Mouse (Mus musculus): ENCODE measurements around the gene Smok3a. TPM values are rescaled to one million over a fixed set of nuclear protein-coding genes. Genes with fewer than 3 reads are reported as not detected.
"Not testable (repeated sequence)": the region's sequence is repeated elsewhere in the genome, so short reads cannot be mapped to it uniquely, and the experiment has no call there.

Gene Smok3a
- not detected in 2 replicates for polyA plus RNA-seq (2012; ENCODE audit: insufficient read depth, insufficient read length, low replicate concordance, missing spikeins)

- not testable (repeated sequence) for H3K4me1 ChIP-seq (ENCODE audit: control insufficient read depth, insufficient read depth, low read length); H3K4me3 ChIP-seq (ENCODE audit: insufficient read depth, low read depth, low read length); H3K27ac ChIP-seq (ENCODE audit: insufficient read depth, low read depth, low read length)
- 92% methylated on average over 4 of the region's 7 CpGs for WGBS
These were observed at the start of gene Smok3a, which contains the start of gene Smok3b for GRCm38 (mm10) chr5:138020961-138021479. TSS of gene Smok3a (plus strand) at chr5:138021261. TSS of gene Smok3b (plus strand) at chr5:138021429.

- no peak for TF ChIP-seq CTCF (IDR thresholded peaks at IDR 0.05; ENCODE audit: insufficient read depth, low read depth, low read length)
- TF ChIP-seq POLR2A (IDR thresholded peaks at IDR 0.05; ENCODE audit: insufficient read depth, low read depth, low read length), result no peak
- Histone ChIP-seq H3K4me3 (ENCODE audit: insufficient read depth, low read depth, low read length) (no peak overlapping the region), H3K27ac (ENCODE audit: insufficient read depth, low read depth, low read length) (no peak overlapping the region), H3K4me1 (ENCODE audit: control insufficient read depth, insufficient read depth, low read length) (no peaks in the 10 kb centered on the region)
- 81% methylated on average over 2 of the region's 2 CpGs for WGBS
These were observed 47.9 kb upstream of the Smok3a start for GRCm38 (mm10) chr5:137973161-137973560.

GRCm38 (mm10) chr5:137973738-137974137 lies 47.3 kb upstream of the Smok3a start:
- H3K27ac ChIP-seq (ENCODE audit: insufficient read depth, low read depth, low read length), result no peak overlapping the region
- WGBS, result 52% methylated on average over 3 of the region's 3 CpGs
- H3K4me3 ChIP-seq (ENCODE audit: insufficient read depth, low read depth, low read length), result no peak overlapping the region
- no peak for TF ChIP-seq POLR2A (IDR thresholded peaks at IDR 0.05; ENCODE audit: insufficient read depth, low read depth, low read length)
- no peak for TF ChIP-seq CTCF (IDR thresholded peaks at IDR 0.05; ENCODE audit: insufficient read depth, low read depth, low read length)
- no peaks in the 10 kb centered on the region for H3K4me1 ChIP-seq (ENCODE audit: control insufficient read depth, insufficient read depth, low read length)

GRCm38 (mm10) chr5:137974724-137975123 lies 46.3 kb upstream of the Smok3a start:
- no peak overlapping the region for H3K4me3 ChIP-seq (ENCODE audit: insufficient read depth, low read depth, low read length)
- no peaks in the 10 kb centered on the region for H3K4me1 ChIP-seq (ENCODE audit: control insufficient read depth, insufficient read depth, low read length)
- no peak for TF ChIP-seq CTCF (IDR thresholded peaks at IDR 0.05; ENCODE audit: insufficient read depth, low read depth, low read length)
- TF ChIP-seq POLR2A (IDR thresholded peaks at IDR 0.05; ENCODE audit: insufficient read depth, low read depth, low read length), result no peak
- WGBS, result 63% methylated on average over 3 of the region's 3 CpGs
- no peak overlapping the region for H3K27ac ChIP-seq (ENCODE audit: insufficient read depth, low read depth, low read length)

GRCm38 (mm10) chr5:137975434-137975833 lies 45.6 kb upstream of the Smok3a start:
- TF ChIP-seq POLR2A (IDR thresholded peaks at IDR 0.05; ENCODE audit: insufficient read depth, low read depth, low read length) (no peak), CTCF (IDR thresholded peaks at IDR 0.05; ENCODE audit: insufficient read depth, low read depth, low read length) (no peak)
- Histone ChIP-seq H3K4me1 (ENCODE audit: control insufficient read depth, insufficient read depth, low read length) (no peaks in the 10 kb centered on the region), H3K4me3 (ENCODE audit: insufficient read depth, low read depth, low read length) (no peak overlapping the region), H3K27ac (ENCODE audit: insufficient read depth, low read depth, low read length) (no peak overlapping the region)
- WGBS, result 52% methylated on average over 1 of the region's 1 CpGs

- Histone ChIP-seq H3K4me3 (ENCODE audit: insufficient read depth, low read depth, low read length) (no peak overlapping the region), H3K27ac (ENCODE audit: insufficient read depth, low read depth, low read length) (no peak overlapping the region), H3K4me1 (ENCODE audit: control insufficient read depth, insufficient read depth, low read length) (no peaks in the 10 kb centered on the region)
- TF ChIP-seq CTCF (IDR thresholded peaks at IDR 0.05; ENCODE audit: insufficient read depth, low read depth, low read length) (no peak), POLR2A (IDR thresholded peaks at IDR 0.05; ENCODE audit: insufficient read depth, low read depth, low read length) (no peak)
- WGBS, result 32% methylated on average over 1 of the region's 1 CpGs
These were observed 43.8 kb upstream of the Smok3a start for GRCm38 (mm10) chr5:137977291-137977690.

GRCm38 (mm10) chr5:137979081-137979480 lies 42.0 kb upstream of the Smok3a start:
- no peak overlapping the region for H3K27ac ChIP-seq (ENCODE audit: insufficient read depth, low read depth, low read length)
- H3K4me1 ChIP-seq (ENCODE audit: control insufficient read depth, insufficient read depth, low read length), result no peaks in the 10 kb centered on the region
- TF ChIP-seq POLR2A (IDR thresholded peaks at IDR 0.05; ENCODE audit: insufficient read depth, low read depth, low read length) (no peak), CTCF (IDR thresholded peaks at IDR 0.05; ENCODE audit: insufficient read depth, low read depth, low read length) (no peak)
- no peak overlapping the region for H3K4me3 ChIP-seq (ENCODE audit: insufficient read depth, low read depth, low read length)
- 76% methylated on average over 2 of the region's 2 CpGs for WGBS

- Histone ChIP-seq H3K4me1 (ENCODE audit: control insufficient read depth, insufficient read depth, low read length) (no peaks in the 10 kb centered on the region), H3K27ac (ENCODE audit: insufficient read depth, low read depth, low read length) (no peak within 1 kb of the TSS), H3K4me3 (ENCODE audit: insufficient read depth, low read depth, low read length) (no peak within 1 kb of the TSS)
- WGBS, result 61% methylated on average over 4 of the region's 4 CpGs
- no peak for TF ChIP-seq CTCF (IDR thresholded peaks at IDR 0.05; ENCODE audit: insufficient read depth, low read depth, low read length)
- TF ChIP-seq POLR2A (IDR thresholded peaks at IDR 0.05; ENCODE audit: insufficient read depth, low read depth, low read length), result no peak
These were observed 39.8 kb upstream of the Smok3a start, which contains the start of gene Azgp1 for GRCm38 (mm10) chr5:137981300-137981699. TSS of gene Azgp1 (plus strand) at chr5:137981520.

- H3K4me1 ChIP-seq (ENCODE audit: control insufficient read depth, insufficient read depth, low read length), result no peaks in the 10 kb centered on the region
- TF ChIP-seq CTCF (IDR thresholded peaks at IDR 0.05; ENCODE audit: insufficient read depth, low read depth, low read length), result no peak
- no peak overlapping the region for H3K4me3 ChIP-seq (ENCODE audit: insufficient read depth, low read depth, low read length)
- H3K27ac ChIP-seq (ENCODE audit: insufficient read depth, low read depth, low read length), result no peak overlapping the region
- WGBS, result 89% methylated on average over 1 of the region's 1 CpGs
These were observed 34.7 kb upstream of the Smok3a start for GRCm38 (mm10) chr5:137986351-137986750.

- Histone ChIP-seq H3K4me3 (ENCODE audit: insufficient read depth, low read depth, low read length) (no peak overlapping the region), H3K4me1 (ENCODE audit: control insufficient read depth, insufficient read depth, low read length) (no peaks in the 10 kb centered on the region), H3K27ac (ENCODE audit: insufficient read depth, low read depth, low read length) (no peak overlapping the region)
- WGBS, result 86% methylated on average over 5 of the region's 5 CpGs
- TF ChIP-seq CTCF (IDR thresholded peaks at IDR 0.05; ENCODE audit: insufficient read depth, low read depth, low read length), result no peak
- TF ChIP-seq POLR2A (IDR thresholded peaks at IDR 0.05; ENCODE audit: insufficient read depth, low read depth, low read length), result no peak
These were observed 11.6 kb upstream of the Smok3a start for GRCm38 (mm10) chr5:138009437-138009836.
